Mouse (Mus musculus): Measurements from ENCODE around the gene Olfr155.

Olfr155 gene

GRCm38 (mm10) chr4:43851265-43851664, at the start of gene Olfr155:
TSS of gene Olfr155 (plus strand) at chr4:43851565.
- no peak for DNase-seq

- DNase-seq: no peak
Observed at GRCm38 (mm10) chr4:43822896-43823550, 28.3 kb upstream of the Olfr155 start.

DNA sequence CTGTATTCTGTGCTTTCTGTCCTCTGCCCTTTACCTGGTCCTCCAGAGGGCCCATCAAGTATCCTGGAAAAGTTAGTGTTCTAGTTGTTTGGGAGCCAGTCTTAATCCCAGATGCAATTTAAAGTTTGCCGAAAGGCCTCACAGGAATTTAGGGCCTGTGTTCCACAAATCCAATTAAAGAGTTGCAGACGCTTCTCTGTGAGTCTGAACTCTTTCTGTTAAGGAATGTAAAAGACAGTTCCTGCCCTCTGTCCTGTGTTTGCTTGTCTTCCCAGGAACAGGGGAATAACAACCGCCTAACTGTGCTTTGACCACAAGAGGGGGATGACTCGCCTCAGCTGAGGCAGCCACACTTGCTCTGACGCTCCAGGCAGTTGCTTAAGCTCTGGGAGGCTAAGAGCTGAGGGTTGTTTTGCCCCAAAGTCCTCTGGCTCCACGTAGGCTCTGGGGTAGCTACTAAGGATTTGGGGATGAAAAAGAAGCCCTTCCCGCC, 27.5 kb upstream of the Olfr155 start, which contains the start of gene Olfr156:
Gene Olfr156 (minus strand): TSS at position 51 of the 493 bp plus-strand sequence.
- peak; percentile 27 to 45 for DNase-seq

DNA sequence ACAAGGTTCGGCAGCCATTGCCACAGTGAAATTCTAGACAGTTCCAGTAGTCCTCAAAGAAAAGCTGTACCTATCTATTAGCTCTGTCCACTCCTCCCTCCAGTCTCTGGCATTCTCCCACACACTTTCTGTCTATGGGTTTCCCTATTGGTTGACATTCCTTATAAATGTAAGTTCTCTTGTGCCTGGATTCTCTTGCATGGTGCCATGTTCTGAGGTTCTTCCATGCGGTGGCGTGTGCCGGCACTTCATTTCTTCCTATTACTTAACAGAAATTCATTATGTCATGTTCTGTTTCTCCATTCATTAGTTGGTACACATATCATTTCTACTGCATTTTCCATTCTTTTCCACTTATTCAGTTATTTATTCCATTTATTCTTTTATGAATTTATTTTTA, 22.6 kb upstream of the Olfr155 start:
- no peak for DNase-seq

DNA sequence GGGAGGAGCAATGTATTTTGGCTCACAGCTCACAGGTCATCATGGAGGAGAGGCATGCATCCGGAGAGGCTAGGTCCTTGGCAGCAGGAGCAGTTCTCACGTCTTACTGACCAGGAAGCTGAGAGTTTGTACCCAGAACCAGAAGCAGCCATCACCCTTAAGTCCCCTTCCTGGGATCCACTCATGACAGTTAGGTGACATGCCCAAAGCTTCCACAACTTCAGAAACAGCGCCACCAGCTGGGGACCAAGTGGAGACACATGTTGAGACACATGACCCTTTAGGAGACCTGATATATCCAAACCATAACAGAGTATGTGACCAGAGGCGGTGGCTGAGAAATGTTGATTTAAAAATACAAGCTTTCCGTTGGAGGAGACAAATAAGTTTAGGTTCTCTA, 19.3 kb upstream of the Olfr155 start:
- DNase-seq: no peak

- no peak for DNase-seq
Observed at GRCm38 (mm10) chr4:43833752-43834151, 17.6 kb upstream of the Olfr155 start.

- DNase-seq: no peak
Observed at GRCm38 (mm10) chr4:43834749-43835148, 16.6 kb upstream of the Olfr155 start.

DNA sequence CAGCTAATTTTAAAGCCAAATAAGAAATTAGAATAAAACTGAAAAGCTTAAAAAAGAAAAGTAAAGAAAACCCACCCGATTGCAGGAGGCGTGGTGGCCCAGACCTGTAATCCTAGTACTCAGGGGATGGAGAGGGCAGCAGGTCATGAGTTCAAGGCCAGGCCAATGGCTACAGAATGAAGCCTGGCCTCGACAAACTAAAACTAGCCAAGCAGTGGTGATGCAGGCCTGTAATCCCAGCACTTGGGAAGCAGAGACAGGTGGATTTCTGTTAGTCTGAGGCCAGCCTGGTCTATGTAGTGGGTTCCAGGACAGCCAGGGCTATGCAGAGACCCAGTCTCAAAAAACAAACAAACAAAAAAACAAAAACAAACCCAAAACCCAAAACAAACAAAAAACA, 13.0 kb upstream of the Olfr155 start:
- DNase-seq: no peak

GRCm38 (mm10) chr4:43840101-43840500, 11.3 kb upstream of the Olfr155 start, which contains the start of gene Olfr157:
TSS of gene Olfr157 (minus strand) at chr4:43840201.
- no peak for DNase-seq

- DNase-seq: no peak
Observed at GRCm38 (mm10) chr4:43854101-43854500, 2.7 kb downstream of the Olfr155 start.

- no peak for DNase-seq
Observed at GRCm38 (mm10) chr4:43859886-43860285, 8.5 kb downstream of the Olfr155 start.

- peak; percentile 66 to 70 for DNase-seq
Observed at GRCm38 (mm10) chr4:43860744-43861519, 9.6 kb downstream of the Olfr155 start.

- no peak for DNase-seq
Observed at GRCm38 (mm10) chr4:43863298-43863697, 11.9 kb downstream of the Olfr155 start.

GRCm38 (mm10) chr4:43869821-43870220, 18.5 kb downstream of the Olfr155 start:
- peak in 1 of 2 experiments; percentile 17 for DNase-seq

GRCm38 (mm10) chr4:43874501-43874900, 23.1 kb downstream of the Olfr155 start:
- no peak for DNase-seq

DNA sequence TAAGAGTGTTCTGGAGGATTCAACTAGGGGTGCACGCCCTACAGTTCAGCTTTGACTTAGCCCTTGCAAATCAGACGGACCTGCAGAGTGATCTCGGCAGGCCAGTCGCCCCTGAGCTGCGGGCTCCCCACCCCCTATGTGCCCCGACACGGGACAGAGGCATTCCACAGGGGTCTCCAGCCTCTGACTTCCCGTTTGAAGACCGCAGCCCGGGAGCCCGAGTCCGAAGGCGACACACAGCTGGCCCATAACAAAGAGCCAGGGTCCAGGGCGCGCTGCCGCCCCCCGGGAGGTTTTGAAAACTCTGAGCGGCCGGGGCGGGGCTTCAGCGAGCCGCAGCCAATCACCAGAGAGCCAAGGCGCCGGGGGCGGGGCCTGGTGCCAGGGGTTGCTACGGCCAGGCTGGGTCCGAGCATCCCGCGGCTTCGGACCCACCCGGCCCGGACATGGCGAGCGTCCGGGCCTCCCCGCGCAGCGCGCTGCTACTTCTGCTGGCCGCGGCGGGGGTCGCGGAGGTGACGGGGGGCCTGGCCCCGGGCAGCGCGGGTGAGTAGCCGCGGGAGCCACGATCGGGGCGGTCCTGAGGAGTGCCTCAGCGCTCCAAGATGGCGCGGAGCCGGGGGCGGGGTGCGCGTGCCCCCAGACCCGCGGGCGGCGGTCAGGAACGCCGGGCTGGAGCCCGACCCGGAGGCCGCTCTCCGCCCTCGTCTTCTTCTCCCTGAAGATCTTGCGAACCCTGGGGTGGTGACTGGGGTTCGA, 24.0 kb downstream of the Olfr155 start, which contains the start of gene Reck:
Gene Reck (plus strand): TSS at position 371 of the 759 bp plus-strand sequence.
- DNase-seq: peak; percentile 79 to 84

DNA sequence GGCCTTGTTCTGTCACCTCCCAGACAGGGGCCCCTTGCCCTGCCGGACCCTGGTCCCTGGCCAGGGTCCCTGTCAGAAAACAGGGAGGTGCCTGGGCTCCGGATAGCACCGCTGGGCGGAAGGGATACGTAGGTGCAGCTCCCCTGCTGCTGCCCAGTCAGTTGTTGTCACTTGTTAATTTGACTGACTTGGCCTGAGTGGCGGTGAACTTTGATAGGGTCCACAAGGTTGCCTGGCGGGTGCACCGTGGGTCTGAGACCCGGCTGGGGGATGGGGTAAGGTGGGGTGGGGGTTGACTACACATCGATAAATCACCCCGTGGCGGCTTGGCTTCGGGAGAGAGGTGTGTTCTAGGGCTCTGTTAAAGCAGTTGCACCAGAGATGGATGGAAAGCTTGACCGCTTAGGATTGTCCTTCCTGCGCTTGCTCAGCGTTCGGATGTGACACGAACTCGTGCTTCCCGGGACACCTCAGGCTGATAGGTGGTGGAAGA, 24.6 kb downstream of the Olfr155 start:
- peak; percentile 18 to 25 for DNase-seq

- no peak for DNase-seq
Observed at GRCm38 (mm10) chr4:43877230-43877629, 25.9 kb downstream of the Olfr155 start.

DNA sequence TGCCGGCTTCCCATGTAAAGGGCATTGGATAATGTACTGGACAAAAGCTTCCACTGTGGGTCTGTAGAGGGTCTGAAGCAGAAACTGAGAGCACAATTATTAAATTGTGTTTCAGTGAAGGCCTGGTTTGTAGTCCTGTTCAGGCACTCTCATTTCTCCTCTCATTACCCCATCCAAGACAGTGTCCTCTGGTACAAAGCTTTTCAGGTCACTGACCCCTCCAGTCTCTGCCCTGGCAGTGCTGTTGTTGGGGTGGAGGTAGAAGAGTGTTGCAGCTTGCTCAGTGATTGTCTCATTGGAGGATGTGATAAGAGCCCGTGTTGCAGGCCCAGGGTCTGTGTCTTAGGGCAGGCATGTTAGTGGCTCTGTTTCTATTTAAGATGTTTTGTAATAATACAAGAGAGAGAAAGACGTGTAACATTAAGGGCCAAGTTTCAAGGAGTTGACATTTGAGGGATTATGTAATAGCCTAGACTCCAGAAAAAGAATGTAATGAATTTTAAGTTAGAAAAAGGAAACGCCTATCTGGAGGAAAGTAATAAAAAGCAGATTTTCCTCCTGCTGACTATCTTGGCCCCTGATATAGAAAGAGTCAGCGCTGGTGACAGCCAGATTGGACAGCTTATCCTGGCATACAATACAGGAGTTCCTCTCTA, 26.9 kb downstream of the Olfr155 start:
- DNase-seq: peak in 1 of 2 experiments; percentile 46

GRCm38 (mm10) chr4:43879566-43879965, 28.2 kb downstream of the Olfr155 start:
- DNase-seq: no peak

- DNase-seq: no peak
Observed at GRCm38 (mm10) chr4:43884196-43884595, 32.8 kb downstream of the Olfr155 start.

GRCm38 (mm10) chr4:43891247-43891646, 39.9 kb downstream of the Olfr155 start:
- DNase-seq: no peak

Data from lung, adult 18-20 months (tissue).